Mouse (Mus musculus) skeletal muscle tissue, postnatal 0 days (tissue): ENCODE results near the gene Numa1. TPM values are rescaled to one million over a fixed set of nuclear protein-coding genes. Genes with fewer than 3 reads are reported as not detected.

ENCODE experiments used
- polyA plus RNA-seq: library from polyadenylated mRNA; unstranded; fragments of >200 nt; fragmentation: Nextera tagmentation; extraction: Ambion mirVana; gene quantifications from 2 replicates; pipeline ENCODE4 v1.2.1, GENCODE M21; 2015

The Numa1 gene
- 22.6 and 29.4 TPM in 2 replicates for polyA plus RNA-seq

GRCm38 (mm10) chr7:101933751-101934240 lies at the start of gene Numa1, which contains the start of gene Lrrc51:
Gene Numa1 (plus strand): TSS chr7:101934111.
Gene Lrrc51 (minus strand): TSS chr7:101933895.

GRCm38 (mm10) chr7:101905561-101906286 lies 28.2 kb upstream of the Numa1 start, which contains the start of gene Lamtor1:
Gene Lamtor1 (plus strand): TSS chr7:101905904.

GRCm38 (mm10) chr7:101906287-101906681 lies 27.6 kb upstream of the Numa1 start, which contains the start of gene Tomt:
Gene Tomt (minus strand): TSS chr7:101906359.

GRCm38 (mm10) chr7:102018590-102018989 lies 84.7 kb downstream of the Numa1 start, which contains the start of gene Il18bp:
Gene Il18bp (minus strand): TSS chr7:102018690.

Other genes starting within 250 kb of the Numa1 start
- gene Phox2a, start 115.8 kb upstream of the Numa1 start, polyA plus RNA-seq = 0.28 and 0.32 TPM in 2 replicates
- gene Inppl1, start 95.9 kb upstream of the Numa1 start, polyA plus RNA-seq = 45.7 TPM in 2 replicates
- 9.6 and 15.0 TPM in 2 replicates for gene Folr2, start 76.9 kb upstream of the Numa1 start, polyA plus RNA-seq
- gene Anapc15, start 70.4 kb upstream of the Numa1 start, polyA plus RNA-seq = 27.1 and 30.5 TPM in 2 replicates
- 1.1 and 1.7 TPM in 2 replicates for gene Folr1, start 63.3 kb upstream of the Numa1 start, polyA plus RNA-seq
- gene Lamtor1, start 28.2 kb upstream of the Numa1 start, polyA plus RNA-seq = 111 and 138 TPM in 2 replicates
- gene Tomt, start 27.8 kb upstream of the Numa1 start, polyA plus RNA-seq = not detected in 2 replicates
- gene Lrrc51, start 216 bp upstream of the Numa1 start, polyA plus RNA-seq = 6.2 and 8.0 TPM in 2 replicates
- 2.0 and 2.3 TPM in 2 replicates for gene Il18bp, start 84.6 kb downstream of the Numa1 start, polyA plus RNA-seq
- gene Rnf121, start 131.4 kb downstream of the Numa1 start, polyA plus RNA-seq = 15.8 and 16.1 TPM in 2 replicates
- 8.2 and 9.5 TPM in 2 replicates for gene Xndc1, start 131.4 kb downstream of the Numa1 start, polyA plus RNA-seq
- 0.27 and 0.49 TPM in 2 replicates for gene Xntrpc, start 131.6 kb downstream of the Numa1 start, polyA plus RNA-seq
- gene Trpc2, start 149.0 kb downstream of the Numa1 start, polyA plus RNA-seq = 0.05 TPM in 1 of 2 replicates, not detected in the other
- 388 and 438 TPM in 2 replicates for gene Art1, start 167.6 kb downstream of the Numa1 start, polyA plus RNA-seq
- 21.8 and 25.9 TPM in 2 replicates for gene Art5, start 175.4 kb downstream of the Numa1 start, polyA plus RNA-seq
- gene Chrna10, start 182.7 kb downstream of the Numa1 start, polyA plus RNA-seq = 0.13 and 0.37 TPM in 2 replicates